Mouse (Mus musculus): ENCODE results near the gene Rmnd5b. TPM values are rescaled to one million over a fixed set of nuclear protein-coding genes. Genes with fewer than 3 reads are reported as not detected.
"Not testable (repeated sequence)": the region's sequence is repeated elsewhere in the genome, so short reads cannot be mapped to it uniquely, and the experiment has no call there.

Gene Rmnd5b
- polyA plus RNA-seq, 1 experiment from 2014 or later: 82.7 TPM

- ATAC-seq: no peak
- Histone ChIP-seq H3K9ac (ENCODE audit: low read depth, low read length) (peak overlapping the region; percentile 53), H3K4me1 (ENCODE audit: control insufficient read depth, insufficient read depth, low read length) (peaks cover 18% of the 10 kb centered on the region), H3K9me3 (replicated peaks; ENCODE audit: control insufficient read depth, low read length, poor library complexity, severe bottlenecking) (no peaks in the 10 kb centered on the region), H3K4me2 (ENCODE audit: low read length) (peak overlapping the region; percentile 82), H3K36me3 (ENCODE audit: control insufficient read depth, insufficient read depth, low read length) (peaks cover 19% of the 10 kb centered on the region), H3K27ac (ENCODE audit: low read length) (no peak overlapping the region), H3K27me3 (ENCODE audit: control insufficient read depth, insufficient read depth, low read depth, low read length) (no peaks in the 10 kb centered on the region), H3K4me3 (ENCODE audit: low read depth, low read length) (peak overlapping the region; percentile 49)
- 2% methylated on average over 11 of the region's 11 CpGs for WGBS
Observed at GRCm38 (mm10) chr11:51620084-51620483, 15.6 kb downstream of the Rmnd5b start.

GRCm38 (mm10) chr11:51619409-51620060 lies 16.2 kb downstream of the Rmnd5b start, which contains the start of gene Nhp2:
Gene Nhp2 (plus strand): TSS chr11:51619735.
- H3K27ac ChIP-seq (ENCODE audit: low read length): no peak within 1 kb of the TSS
- WGBS: under 1% methylated on average over 51 of the region's 51 CpGs

DNA sequence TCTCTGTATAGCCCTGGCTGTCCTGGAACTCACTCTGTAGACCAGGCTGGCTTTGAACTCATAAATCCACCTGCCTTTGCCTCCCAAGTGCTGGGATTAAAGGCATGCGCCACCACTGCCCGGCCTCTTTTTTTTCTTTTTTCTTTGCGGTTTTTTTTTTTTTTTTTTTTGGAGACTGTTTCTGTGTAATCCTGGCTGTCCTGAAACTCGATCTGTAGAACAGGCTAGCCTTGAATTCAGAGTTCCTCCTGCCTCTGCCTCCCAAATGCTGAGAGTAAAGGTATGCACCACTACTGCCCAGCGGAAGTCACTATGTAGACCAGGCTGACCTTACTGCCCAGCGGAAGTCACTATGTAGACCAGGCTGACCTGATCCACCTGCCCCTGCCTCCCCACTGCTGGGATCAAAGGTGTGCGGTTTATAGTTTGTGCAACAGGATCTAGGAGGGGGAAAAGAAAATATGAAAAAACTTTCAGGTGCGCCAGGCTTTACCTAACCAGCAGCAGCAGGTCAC lies 16.7 kb downstream of the Rmnd5b start:
- Histone ChIP-seq H3K4me2 (ENCODE audit: low read length) (peak overlapping the region; percentile 82), H3K36me3 (ENCODE audit: control insufficient read depth, insufficient read depth, low read length) (peaks cover 12% of the 10 kb centered on the region), H3K27ac (ENCODE audit: low read length) (no peak overlapping the region), H3K9ac (ENCODE audit: low read depth, low read length) (peak overlapping the region; percentile 36; the same call in 1 of the 2 replicates), H3K27me3 (ENCODE audit: control insufficient read depth, insufficient read depth, low read depth, low read length) (no peaks in the 10 kb centered on the region), H3K4me1 (ENCODE audit: control insufficient read depth, insufficient read depth, low read length) (peaks cover 18% of the 10 kb centered on the region), H3K4me3 (ENCODE audit: low read depth, low read length) (peak overlapping the region; percentile 49), H3K9me3 (replicated peaks; ENCODE audit: control insufficient read depth, low read length, poor library complexity, severe bottlenecking) (no peaks in the 10 kb centered on the region)
- ATAC-seq: peak; percentile 64
- WGBS: 49% methylated on average over 8 of the region's 8 CpGs

More at GRCm38 (mm10) chr11:51619409-51620060, 16.2 kb downstream of the Rmnd5b start, which contains the start of gene Nhp2:
- Histone ChIP-seq H3K36me3 (ENCODE audit: control insufficient read depth, insufficient read depth, low read length) (peaks cover 17% of the 10 kb centered on the region), H3K9me3 (replicated peaks; ENCODE audit: control insufficient read depth, low read length, poor library complexity, severe bottlenecking) (no peaks in the 10 kb centered on the region), H3K4me3 (ENCODE audit: low read depth, low read length) (peak within 1 kb of the TSS; percentile 49), H3K4me2 (ENCODE audit: low read length) (peak within 1 kb of the TSS; percentile 82), H3K27me3 (ENCODE audit: control insufficient read depth, insufficient read depth, low read depth, low read length) (no peaks in the 10 kb centered on the region), H3K9ac (ENCODE audit: low read depth, low read length) (peak within 1 kb of the TSS; percentile 53), H3K4me1 (ENCODE audit: control insufficient read depth, insufficient read depth, low read length) (peaks cover 18% of the 10 kb centered on the region)
- ATAC-seq: peak; percentile 96

DNA sequence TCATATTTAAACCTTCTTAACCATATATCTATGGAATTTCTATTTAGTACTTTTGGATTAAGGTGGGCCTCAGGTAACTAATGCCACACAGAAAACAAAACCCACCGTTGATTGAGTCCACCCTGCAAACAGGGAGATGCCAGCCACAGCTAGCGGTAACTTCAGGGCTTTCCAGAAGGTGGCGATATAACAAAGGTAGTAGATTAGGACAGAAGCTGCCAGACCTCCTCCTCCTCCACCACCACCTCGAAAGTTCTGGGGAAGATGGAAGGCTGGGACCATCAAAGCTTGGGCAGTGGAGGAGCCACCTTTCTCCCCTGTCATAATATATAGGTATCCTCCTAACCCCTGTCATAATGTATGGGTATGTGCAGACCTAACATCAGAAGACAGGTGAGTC lies 18.0 kb downstream of the Rmnd5b start:
- WGBS: 4% methylated on average over 4 of the region's 4 CpGs
- H3K9me3 ChIP-seq (replicated peaks; ENCODE audit: control insufficient read depth, low read length, poor library complexity, severe bottlenecking): no peaks in the 10 kb centered on the region
- peaks cover 3% of the 10 kb centered on the region; the same call in 1 of the 2 replicates for H3K36me3 ChIP-seq (ENCODE audit: control insufficient read depth, insufficient read depth, low read length)
- no peak for ATAC-seq
- peaks cover 18% of the 10 kb centered on the region for H3K4me1 ChIP-seq (ENCODE audit: control insufficient read depth, insufficient read depth, low read length)
- H3K9ac ChIP-seq (ENCODE audit: low read depth, low read length): no peak overlapping the region
- no peak overlapping the region for H3K4me2 ChIP-seq (ENCODE audit: low read length)
- no peak overlapping the region for H3K27ac ChIP-seq (ENCODE audit: low read length)
- no peaks in the 10 kb centered on the region for H3K27me3 ChIP-seq (ENCODE audit: control insufficient read depth, insufficient read depth, low read depth, low read length)
- H3K4me3 ChIP-seq (ENCODE audit: low read depth, low read length): no peak overlapping the region

DNA sequence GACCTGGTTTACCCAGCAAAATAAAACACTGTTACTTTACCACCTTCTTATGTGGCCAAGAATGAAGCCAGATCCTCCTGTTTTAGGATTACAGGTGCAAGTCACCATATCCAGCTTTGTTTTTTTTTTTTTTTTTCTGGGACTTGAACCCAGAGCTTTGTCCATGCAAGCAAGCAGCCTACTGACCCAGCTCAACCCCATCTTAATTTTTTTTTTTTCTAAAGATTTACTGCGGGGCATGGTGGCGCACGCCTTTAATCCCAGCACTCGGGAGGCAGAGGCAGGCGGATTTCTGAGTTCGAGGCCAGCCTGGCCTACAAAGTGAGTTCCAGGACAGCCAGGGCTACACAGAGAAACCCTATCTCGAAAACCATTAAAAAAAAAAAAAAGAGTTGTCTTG lies 19.6 kb downstream of the Rmnd5b start:
- H3K36me3 ChIP-seq (ENCODE audit: control insufficient read depth, insufficient read depth, low read length); ATAC-seq; H3K27me3 ChIP-seq (ENCODE audit: control insufficient read depth, insufficient read depth, low read depth, low read length); H3K27ac ChIP-seq (ENCODE audit: low read length); H3K9me3 ChIP-seq (replicated peaks; ENCODE audit: control insufficient read depth, low read length, poor library complexity, severe bottlenecking); H3K4me3 ChIP-seq (ENCODE audit: low read depth, low read length): not testable (repeated sequence)
- Histone ChIP-seq H3K9ac (ENCODE audit: low read depth, low read length) (peak overlapping the region; percentile 62; the same call in 1 of the 2 replicates), H3K4me2 (ENCODE audit: low read length) (peak overlapping the region; percentile 69), H3K4me1 (ENCODE audit: control insufficient read depth, insufficient read depth, low read length) (peaks cover 16% of the 10 kb centered on the region)
- WGBS: 91% methylated on average over 7 of the region's 7 CpGs

DNA sequence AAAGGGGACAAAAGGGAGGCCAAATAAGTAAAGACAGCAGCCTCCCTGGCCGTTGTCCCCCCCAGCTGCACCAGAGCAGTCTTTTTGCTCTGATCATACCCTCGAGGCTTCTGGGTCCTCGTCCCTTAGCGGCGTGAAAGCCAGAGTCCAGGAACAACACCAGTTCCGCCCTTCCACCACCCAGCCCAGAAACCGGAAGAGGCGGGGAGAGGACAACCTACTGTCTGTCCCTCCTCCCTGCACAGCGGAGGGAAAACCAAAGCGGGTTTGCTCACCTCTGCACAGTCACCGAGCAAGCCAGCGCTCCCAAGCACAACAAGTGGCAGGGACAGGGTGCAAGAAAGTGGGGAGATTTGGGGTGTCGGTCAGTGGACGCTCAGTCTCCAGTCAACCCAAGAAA lies 20.1 kb downstream of the Rmnd5b start:
- Histone ChIP-seq H3K4me3 (ENCODE audit: low read depth, low read length) (peak overlapping the region; percentile 32), H3K27me3 (ENCODE audit: control insufficient read depth, insufficient read depth, low read depth, low read length) (no peaks in the 10 kb centered on the region), H3K9me3 (replicated peaks; ENCODE audit: control insufficient read depth, low read length, poor library complexity, severe bottlenecking) (no peaks in the 10 kb centered on the region), H3K27ac (ENCODE audit: low read length) (peak overlapping the region; percentile 26; the same call in 1 of the 2 replicates), H3K4me2 (ENCODE audit: low read length) (peak overlapping the region; percentile 69), H3K36me3 (ENCODE audit: control insufficient read depth, insufficient read depth, low read length) (no peaks in the 10 kb centered on the region), H3K9ac (ENCODE audit: low read depth, low read length) (peak overlapping the region; percentile 62), H3K4me1 (ENCODE audit: control insufficient read depth, insufficient read depth, low read length) (peaks cover 12% of the 10 kb centered on the region)
- 6% methylated on average over 14 of the region's 14 CpGs for WGBS
- no peak for ATAC-seq

GRCm38 (mm10) chr11:51615129-51615528 lies 20.6 kb downstream of the Rmnd5b start:
- peak overlapping the region; percentile 32 for H3K4me3 ChIP-seq (ENCODE audit: low read depth, low read length)
- H3K27me3 ChIP-seq (ENCODE audit: control insufficient read depth, insufficient read depth, low read depth, low read length): no peaks in the 10 kb centered on the region
- H3K27ac ChIP-seq (ENCODE audit: low read length): peak overlapping the region; percentile 26; the same call in 1 of the 2 replicates
- no peak for ATAC-seq
- H3K36me3 ChIP-seq (ENCODE audit: control insufficient read depth, insufficient read depth, low read length): no peaks in the 10 kb centered on the region
- peak overlapping the region; percentile 69 for H3K4me2 ChIP-seq (ENCODE audit: low read length)
- peak overlapping the region; percentile 62 for H3K9ac ChIP-seq (ENCODE audit: low read depth, low read length)
- 50% methylated on average over 7 of the region's 7 CpGs for WGBS
- H3K9me3 ChIP-seq (replicated peaks; ENCODE audit: control insufficient read depth, low read length, poor library complexity, severe bottlenecking): no peaks in the 10 kb centered on the region
- H3K4me1 ChIP-seq (ENCODE audit: control insufficient read depth, insufficient read depth, low read length): peaks cover 7% of the 10 kb centered on the region

DNA sequence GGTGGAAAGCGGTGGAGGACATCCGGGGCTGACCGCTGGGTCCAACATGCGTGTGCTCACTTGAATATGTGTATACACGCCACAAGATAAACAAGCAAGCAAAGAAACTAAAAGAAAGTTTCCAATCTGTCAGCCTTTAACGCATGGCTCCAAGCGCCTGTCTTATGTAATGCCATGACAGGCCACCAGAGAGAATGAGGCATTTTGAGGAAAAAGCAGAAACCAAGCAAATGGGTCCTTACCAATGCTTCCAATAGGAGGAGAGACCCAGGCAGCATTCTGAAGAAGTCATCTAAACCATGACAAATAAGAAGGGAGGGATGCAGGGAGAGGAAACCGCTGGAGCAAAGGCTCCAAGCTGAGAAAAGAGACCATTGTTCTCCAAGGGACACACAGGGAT lies 21.4 kb downstream of the Rmnd5b start:
- no peak overlapping the region for H3K27ac ChIP-seq (ENCODE audit: low read length)
- H3K36me3 ChIP-seq (ENCODE audit: control insufficient read depth, insufficient read depth, low read length): no peaks in the 10 kb centered on the region
- ATAC-seq: no peak
- H3K4me1 ChIP-seq (ENCODE audit: control insufficient read depth, insufficient read depth, low read length): 0 out of 2 replicates have a peak, but pooled peaks cover 5% of the 10 kb centered on the region
- H3K27me3 ChIP-seq (ENCODE audit: control insufficient read depth, insufficient read depth, low read depth, low read length): no peaks in the 10 kb centered on the region
- H3K4me3 ChIP-seq (ENCODE audit: low read depth, low read length): no peak overlapping the region
- WGBS: 79% methylated on average over 8 of the region's 8 CpGs
- H3K4me2 ChIP-seq (ENCODE audit: low read length): no peak overlapping the region
- no peak overlapping the region for H3K9ac ChIP-seq (ENCODE audit: low read depth, low read length)
- H3K9me3 ChIP-seq (replicated peaks; ENCODE audit: control insufficient read depth, low read length, poor library complexity, severe bottlenecking): no peaks in the 10 kb centered on the region

GRCm38 (mm10) chr11:51609940-51610339 lies 25.8 kb downstream of the Rmnd5b start:
- not testable (repeated sequence) for H3K9ac ChIP-seq (ENCODE audit: low read depth, low read length); H3K4me3 ChIP-seq (ENCODE audit: low read depth, low read length); H3K27me3 ChIP-seq (ENCODE audit: control insufficient read depth, insufficient read depth, low read depth, low read length); H3K4me2 ChIP-seq (ENCODE audit: low read length); ATAC-seq; H3K36me3 ChIP-seq (ENCODE audit: control insufficient read depth, insufficient read depth, low read length); H3K9me3 ChIP-seq (replicated peaks; ENCODE audit: control insufficient read depth, low read length, poor library complexity, severe bottlenecking); H3K27ac ChIP-seq (ENCODE audit: low read length)
- WGBS: 92% methylated on average over 5 of the region's 5 CpGs
- H3K4me1 ChIP-seq (ENCODE audit: control insufficient read depth, insufficient read depth, low read length): peaks cover 11% of the 10 kb centered on the region

Measured in midbrain, embryonic 16.5 days (tissue).